ENCODE assay signal across 11 mouse cellular contexts in the genomic region with DNA sequence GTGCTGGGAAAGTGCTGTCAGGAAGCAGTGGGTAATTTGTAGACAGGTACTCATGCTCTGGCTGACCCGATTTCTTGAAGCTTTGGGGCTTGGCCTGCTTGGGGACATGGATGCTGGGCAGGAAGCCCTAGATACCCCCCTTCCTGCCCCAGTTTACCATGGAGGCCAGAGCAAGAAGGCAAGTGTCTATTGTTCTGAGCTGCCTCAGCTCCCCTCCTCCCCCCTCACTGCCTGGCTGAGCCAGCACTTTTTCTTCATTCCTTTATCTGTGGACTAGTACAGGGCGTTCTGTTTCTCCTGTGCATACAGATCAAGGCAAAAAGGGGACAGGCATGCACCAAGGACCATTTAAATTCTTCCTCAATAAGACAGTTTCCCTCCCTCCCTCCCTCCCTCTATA. TPM values are rescaled to one million over a fixed set of nuclear protein-coding genes. Genes with fewer than 3 reads are reported as not detected.
DNase-seq lines count a peak whose midpoint lies in the region; ATAC-seq lines count a peak whose summit lies in the region.
"Had no signal": no experiment of that assay in that cellular context is flagged by ENCODE, and none has a peak within 500 bp of the region (broad histone marks: within the 10 kb centered on the region; RNA-seq: fewer than 3 reads in every experiment).

No protein-coding gene starts in this region.

- H3K4me1 ChIP-seq in erythroblast, embryonic 14.5 days (ENCODE audit: control insufficient read depth), result peaks cover 98% of the 10 kb centered on the region
- peaks cover 57% of the 10 kb centered on the region for H3K4me1 ChIP-seq in embryonic facial prominence, embryonic 10.5 days
- H3K4me1 ChIP-seq in liver, embryonic 15.5 days (replicated peaks), result peaks cover 80% of the 10 kb centered on the region

- WGBS in embryonic facial prominence, embryonic 10.5 days, result 42% methylated on average over 2 of the region's 2 CpGs
- WGBS in liver, embryonic 15.5 days (ENCODE audit: insufficient replicate concordance), result 40% methylated on average over 2 of the region's 2 CpGs

- H3K4me3 ChIP-seq in erythroblast, embryonic 14.5 days (replicated peaks), result peak overlapping the region; percentile 8
- H3K4me3 ChIP-seq in embryonic facial prominence, embryonic 10.5 days, result no peak overlapping the region
- H3K4me3 ChIP-seq in liver, embryonic 15.5 days (replicated peaks), result no peak overlapping the region
- H3K4me3 ChIP-seq: neural tube, embryonic 13.5 days had no signal

- no peak for ATAC-seq in erythroblast, adult 5-6 weeks (replicated peaks; ENCODE audit: low FRiP score, poor library complexity, severe bottlenecking)
- peak; percentile 36; the same call in 1 of the 2 replicates for ATAC-seq in liver, embryonic 15.5 days (ENCODE audit: insufficient read depth)

- H3K9ac ChIP-seq in liver, embryonic 15.5 days, result no peak overlapping the region
- H3K9ac ChIP-seq: neural tube, embryonic 13.5 days had no signal

- peak overlapping the region; percentile 45 for H3K27ac ChIP-seq in embryonic facial prominence, embryonic 10.5 days (replicated peaks)
- H3K27ac ChIP-seq in liver, embryonic 15.5 days (replicated peaks), result peak overlapping the region; percentile 45
- H3K27ac ChIP-seq: kidney, postnatal 0 days; neural tube, embryonic 13.5 days had no signal

- H3K9me3 ChIP-seq in erythroblast, embryonic 14.5 days (ENCODE audit: control insufficient read depth, low read length), result no peaks in the 10 kb centered on the region
- no peaks in the 10 kb centered on the region for H3K9me3 ChIP-seq in embryonic facial prominence, embryonic 10.5 days
- H3K9me3 ChIP-seq in liver, embryonic 15.5 days (replicated peaks), result no peaks in the 10 kb centered on the region
- H3K9me3 ChIP-seq: neural tube, embryonic 13.5 days had no signal

- no peaks in the 10 kb centered on the region for H3K27me3 ChIP-seq in erythroblast, embryonic 14.5 days (ENCODE audit: control insufficient read depth)
- no peaks in the 10 kb centered on the region for H3K27me3 ChIP-seq in embryonic facial prominence, embryonic 10.5 days (replicated peaks; ENCODE audit: low read depth, poor library complexity, severe bottlenecking)
- H3K27me3 ChIP-seq in liver, embryonic 15.5 days, result no peaks in the 10 kb centered on the region
- H3K27me3 ChIP-seq: neural tube, embryonic 13.5 days had no signal

- peak; percentile 51 to 61 for DNase-seq in left cerebral cortex, adult 9 months (ENCODE audit: low spot score in 2 of 2)
- DNase-seq in left cerebral cortex, adult 11 months (ENCODE audit: low spot score), result no peak
- no peak for DNase-seq in embryonic facial prominence, embryonic 10.5 days (ENCODE audit: low spot score)
- no peak for DNase-seq in urinary bladder, adult 18-20 months (ENCODE audit: low spot score in 2 of 2)
- no peak for DNase-seq in kidney, postnatal 25 days
- DNase-seq: lung, postnatal 10 days had no signal

- peaks cover 99% of the 10 kb centered on the region for H3K36me3 ChIP-seq in erythroblast, embryonic 14.5 days (ENCODE audit: control insufficient read depth)
- H3K36me3 ChIP-seq in embryonic facial prominence, embryonic 10.5 days (replicated peaks), result no peaks in the 10 kb centered on the region
- H3K36me3 ChIP-seq in liver, embryonic 15.5 days (replicated peaks), result peaks cover 26% of the 10 kb centered on the region

- no peak overlapping the region for H3K4me2 ChIP-seq in liver, embryonic 15.5 days
- H3K4me2 ChIP-seq: neural tube, embryonic 13.5 days had no signal

RNA-seq across cellular contexts. Expression of gene Smox, which starts 17.2 kb away (rescaled TPM):
- 178 and 191 TPM in 2 replicates for polyA plus RNA-seq in erythroblast, embryonic 14.5 days (2012)
- total RNA-seq in erythroblast, adult 5-6 weeks (2015; ENCODE audit: low replicate concordance), result 250 and 267 TPM in 2 replicates
- 332 and 572 TPM in 2 replicates for total RNA-seq in erythroblast, adult 5-6 weeks (2017; ENCODE audit: low replicate concordance)
- 36.0 and 42.0 TPM in 2 replicates for polyA plus RNA-seq in embryonic facial prominence, embryonic 10.5 days (2016; fragmentation: Nextera tagmentation; extraction: Ambion mirVana)
- polyA plus RNA-seq in liver, embryonic 15.5 days (2015; fragmentation: Nextera tagmentation; extraction: Ambion mirVana), result 106 and 117 TPM in 2 replicates

RNA-seq across cellular contexts. Expression of gene Adra1d, which starts 53.6 kb away (rescaled TPM):
- not detected in 2 replicates for polyA plus RNA-seq in erythroblast, embryonic 14.5 days (2012)
- not detected in 2 replicates for total RNA-seq in erythroblast, adult 5-6 weeks (2015; ENCODE audit: low replicate concordance)
- total RNA-seq in erythroblast, adult 5-6 weeks (2017; ENCODE audit: low replicate concordance), result not detected in 2 replicates
- 0.08 TPM in 1 of 2 replicates, not detected in the other for polyA plus RNA-seq in embryonic facial prominence, embryonic 10.5 days (2016; fragmentation: Nextera tagmentation; extraction: Ambion mirVana)
- 0.41 and 0.44 TPM in 2 replicates for polyA plus RNA-seq in liver, embryonic 15.5 days (2015; fragmentation: Nextera tagmentation; extraction: Ambion mirVana)

Comparison
In these comparisons a context has a peak if more than half of its experiments do, and no peak if none do; other contexts are left out.
1. DNase-seq: peak in left cerebral cortex, adult 9 months (2 of 2); none in left cerebral cortex, adult 11 months (single experiment), embryonic facial prominence, embryonic 10.5 days (single experiment), urinary bladder, adult 18-20 months (0 of 2) and kidney, postnatal 25 days (0 of 2).